Mouse (Mus musculus) liver, adult 2 months (tissue): ENCODE measurements at regions not wholly inside any gene's neighbourhood (a gene's known extent, or its start where the extent isn't known, plus 50 kb on each side); places are given as distances from the start of the nearest gene placed in this dataset.

Experiments
- CTCF ChIP-seq: fragments of 200-500 bp; IDR thresholded peaks from 2 replicates; pipeline ENCODE4 v1.5.1; 2011; ENCODE audit warnings: low read depth, low read length, control low read depth
- POLR2A ChIP-seq: fragments of 200-500 bp; IDR thresholded peaks from 2 replicates; pipeline ENCODE4 v1.6.1; 2011; ENCODE audit warnings: low read length, control low read depth; ENCODE audit not compliant: insufficient read depth; ENCODE audit errors: extremely low read depth

- TF ChIP-seq CTCF (no peak), POLR2A (no peak)
Observed at GRCm38 (mm10) chr13:53897176-53897575, 158.3 kb downstream of the Drd1 start.
